Mouse (Mus musculus) embryonic facial prominence, embryonic 14.5 days (tissue): ENCODE measurements around the gene Nr5a2. TPM values are rescaled to one million over a fixed set of nuclear protein-coding genes. Genes with fewer than 3 reads are reported as not detected.

Source experiments
- ATAC-seq: fragments of 200-750 bp; cut with Nextera tagmentation; 2 replicates; pipeline ENCODE4 v1.8.0; 2017; ENCODE audit warnings: low read depth, moderate number of reproducible peaks, moderate TSS enrichment
- DNase-seq: peaks from one replicate; pipeline ENCODE4 v3.0.0-alpha.2; 2015; ENCODE audit warnings: low spot score
- H3K27ac ChIP-seq: fragments of 300-500 bp; sonication (generic); replicated peaks from 2 replicates; pipeline ENCODE4 v1.5.1; 2014; ENCODE audit warnings: low read depth, mild to moderate bottlenecking, low read length, moderate library complexity
- H3K27me3 ChIP-seq: fragments of 300-500 bp; sonication (generic); replicated peaks from 2 replicates; pipeline ENCODE4 v1.6.1; 2014; ENCODE audit warnings: low read length; ENCODE audit not compliant: control insufficient read depth, insufficient read depth
- H3K36me3 ChIP-seq: fragments of 300-500 bp; sonication (generic); 2 replicates; pipeline ENCODE4 v1.6.1; 2014; ENCODE audit warnings: low read length, mixed read lengths; ENCODE audit not compliant: control insufficient read depth, insufficient read depth
- H3K4me1 ChIP-seq: fragments of 300-500 bp; sonication (generic); 2 replicates; pipeline ENCODE4 v1.6.1; 2014; ENCODE audit warnings: antibody characterized with exemption, low read length; ENCODE audit not compliant: control insufficient read depth, insufficient read depth
- H3K4me2 ChIP-seq: fragments of 300-500 bp; sonication (generic); 2 replicates; pipeline ENCODE4 v1.6.1; 2014; ENCODE audit warnings: low read depth, mild to moderate bottlenecking, low read length, moderate library complexity, mixed read lengths
- H3K4me3 ChIP-seq: fragments of 300-500 bp; sonication (generic); 2 replicates; pipeline ENCODE4 v1.5.1; 2014; ENCODE audit warnings: low read depth, mild to moderate bottlenecking, low read length
- H3K9ac ChIP-seq: fragments of 300-500 bp; sonication (generic); 2 replicates; pipeline ENCODE4 v1.6.1; 2014; ENCODE audit warnings: low read depth, mild to moderate bottlenecking, low read length, moderate library complexity, mixed read lengths
- H3K9me3 ChIP-seq: fragments of 300-500 bp; sonication (generic); 2 replicates; pipeline ENCODE4 v1.6.1; 2016; ENCODE audit warnings: low read length; ENCODE audit not compliant: control insufficient read depth
- WGBS: fragments of 180-500 bp; shearing (Covaris S2); extraction: QIAGEN DNeasy Blood & Tissue Kit; methylation state at CpG from one replicate; pipeline ENCODE4 v1.1.7; 2014; 5-methylcytosine and 5-hydroxymethylcytosine counted together
- polyA plus RNA-seq: library from polyadenylated mRNA; unstranded; fragments of >200 nt; fragmentation: Nextera tagmentation; extraction: Ambion mirVana; gene quantifications from 2 replicates; pipeline ENCODE4 v1.2.1, GENCODE M21; 2014

The Nr5a2 gene
- polyA plus RNA-seq, 1 experiment from 2014 or later: 1.3 TPM

- H3K4me2 ChIP-seq: no peak overlapping the region
- H3K4me1 ChIP-seq: peaks cover 3% of the 10 kb centered on the region; the same call in 1 of the 2 replicates
- no peak overlapping the region for H3K9ac ChIP-seq
- ATAC-seq: no peak
- no peaks in the 10 kb centered on the region for H3K27me3 ChIP-seq
- no peak for DNase-seq
- no peaks in the 10 kb centered on the region for H3K36me3 ChIP-seq
- 55% methylated on average over 4 of the region's 4 CpGs for WGBS
- H3K9me3 ChIP-seq: no peaks in the 10 kb centered on the region
- no peak overlapping the region for H3K27ac ChIP-seq
- no peak overlapping the region for H3K4me3 ChIP-seq
Measured at GRCm38 (mm10) chr1:136858724-136859123, 101.5 kb downstream of the Nr5a2 start.

GRCm38 (mm10) chr1:136856104-136856503 is 104.1 kb downstream of the Nr5a2 start:
- Histone ChIP-seq H3K9ac (no peak overlapping the region), H3K4me3 (no peak overlapping the region), H3K4me2 (no peak overlapping the region), H3K27ac (no peak overlapping the region), H3K27me3 (no peaks in the 10 kb centered on the region), H3K4me1 (peaks cover 3% of the 10 kb centered on the region; the same call in 1 of the 2 replicates), H3K36me3 (no peaks in the 10 kb centered on the region), H3K9me3 (no peaks in the 10 kb centered on the region)
- ATAC-seq: no peak
- no peak for DNase-seq
- WGBS: 85% methylated on average over 3 of the region's 3 CpGs

- Histone ChIP-seq H3K9me3 (no peaks in the 10 kb centered on the region), H3K27me3 (no peaks in the 10 kb centered on the region), H3K4me1 (no peaks in the 10 kb centered on the region), H3K36me3 (no peaks in the 10 kb centered on the region), H3K4me2 (no peak overlapping the region), H3K9ac (no peak overlapping the region), H3K4me3 (no peak overlapping the region), H3K27ac (no peak overlapping the region)
- DNase-seq (no peak), ATAC-seq (no peak)
- WGBS: 86% methylated on average over 6 of the region's 6 CpGs
Measured at GRCm38 (mm10) chr1:136848791-136849190, 111.5 kb downstream of the Nr5a2 start.

- no peak for DNase-seq
- Histone ChIP-seq H3K27me3 (no peaks in the 10 kb centered on the region), H3K4me2 (no peak overlapping the region), H3K4me3 (no peak overlapping the region), H3K9me3 (no peaks in the 10 kb centered on the region), H3K36me3 (no peaks in the 10 kb centered on the region), H3K9ac (no peak overlapping the region), H3K4me1 (no peaks in the 10 kb centered on the region), H3K27ac (no peak overlapping the region)
- 68% methylated on average over 2 of the region's 2 CpGs for WGBS
- no peak for ATAC-seq
Measured at GRCm38 (mm10) chr1:136846081-136846480, 114.2 kb downstream of the Nr5a2 start.

- H3K4me1 ChIP-seq: no peaks in the 10 kb centered on the region
- DNase-seq (no peak), ATAC-seq (no peak)
- 80% methylated on average over 9 of the region's 9 CpGs for WGBS
- H3K27ac ChIP-seq: no peak overlapping the region
- no peak overlapping the region for H3K4me3 ChIP-seq
- no peak overlapping the region for H3K4me2 ChIP-seq
- no peaks in the 10 kb centered on the region for H3K36me3 ChIP-seq
- H3K9me3 ChIP-seq: no peaks in the 10 kb centered on the region
- no peak overlapping the region for H3K9ac ChIP-seq
- H3K27me3 ChIP-seq: no peaks in the 10 kb centered on the region
Measured at GRCm38 (mm10) chr1:136845341-136845740, 114.9 kb downstream of the Nr5a2 start.

GRCm38 (mm10) chr1:136840512-136840911 is 119.7 kb downstream of the Nr5a2 start:
- 39% methylated on average over 7 of the region's 7 CpGs for WGBS
- ATAC-seq: no peak
- H3K4me2 ChIP-seq: no peak overlapping the region
- H3K36me3 ChIP-seq: no peaks in the 10 kb centered on the region
- H3K9ac ChIP-seq: no peak overlapping the region
- H3K27me3 ChIP-seq: no peaks in the 10 kb centered on the region
- H3K27ac ChIP-seq: no peak overlapping the region
- H3K4me3 ChIP-seq: no peak overlapping the region
- H3K4me1 ChIP-seq: no peaks in the 10 kb centered on the region
- peak; percentile 45 for DNase-seq
- H3K9me3 ChIP-seq: no peaks in the 10 kb centered on the region

GRCm38 (mm10) chr1:136839202-136839601 is 121.0 kb downstream of the Nr5a2 start:
- Histone ChIP-seq H3K4me2 (no peak overlapping the region), H3K27ac (no peak overlapping the region), H3K9me3 (no peaks in the 10 kb centered on the region), H3K4me1 (no peaks in the 10 kb centered on the region), H3K9ac (no peak overlapping the region), H3K27me3 (no peaks in the 10 kb centered on the region), H3K4me3 (no peak overlapping the region), H3K36me3 (no peaks in the 10 kb centered on the region)
- WGBS: 61% methylated on average over 10 of the region's 10 CpGs
- ATAC-seq (no peak), DNase-seq (no peak)

GRCm38 (mm10) chr1:136832305-136833152 is 127.7 kb downstream of the Nr5a2 start:
- 41% methylated on average over 12 of the region's 12 CpGs for WGBS
- 0 out of 2 replicates have a peak, but pooled peaks cover 3% of the 10 kb centered on the region for H3K4me1 ChIP-seq
- no peak overlapping the region for H3K9ac ChIP-seq
- no peaks in the 10 kb centered on the region for H3K9me3 ChIP-seq
- H3K27ac ChIP-seq: no peak overlapping the region
- H3K4me2 ChIP-seq: no peak overlapping the region
- DNase-seq: peak; percentile 87
- H3K36me3 ChIP-seq: no peaks in the 10 kb centered on the region
- no peaks in the 10 kb centered on the region for H3K27me3 ChIP-seq
- H3K4me3 ChIP-seq: no peak overlapping the region
- ATAC-seq: peak; percentile 93

- no peak overlapping the region for H3K4me3 ChIP-seq
- H3K9me3 ChIP-seq: no peaks in the 10 kb centered on the region
- WGBS: 85% methylated on average over 6 of the region's 6 CpGs
- H3K36me3 ChIP-seq: no peaks in the 10 kb centered on the region
- no peaks in the 10 kb centered on the region for H3K27me3 ChIP-seq
- no peak for ATAC-seq
- H3K27ac ChIP-seq: no peak overlapping the region
- H3K4me2 ChIP-seq: no peak overlapping the region
- 0 out of 2 replicates have a peak, but pooled peaks cover 3% of the 10 kb centered on the region for H3K4me1 ChIP-seq
- no peak overlapping the region for H3K9ac ChIP-seq
- DNase-seq: no peak
Measured at GRCm38 (mm10) chr1:136830992-136831391, 129.3 kb downstream of the Nr5a2 start.
